In the genomic region with DNA sequence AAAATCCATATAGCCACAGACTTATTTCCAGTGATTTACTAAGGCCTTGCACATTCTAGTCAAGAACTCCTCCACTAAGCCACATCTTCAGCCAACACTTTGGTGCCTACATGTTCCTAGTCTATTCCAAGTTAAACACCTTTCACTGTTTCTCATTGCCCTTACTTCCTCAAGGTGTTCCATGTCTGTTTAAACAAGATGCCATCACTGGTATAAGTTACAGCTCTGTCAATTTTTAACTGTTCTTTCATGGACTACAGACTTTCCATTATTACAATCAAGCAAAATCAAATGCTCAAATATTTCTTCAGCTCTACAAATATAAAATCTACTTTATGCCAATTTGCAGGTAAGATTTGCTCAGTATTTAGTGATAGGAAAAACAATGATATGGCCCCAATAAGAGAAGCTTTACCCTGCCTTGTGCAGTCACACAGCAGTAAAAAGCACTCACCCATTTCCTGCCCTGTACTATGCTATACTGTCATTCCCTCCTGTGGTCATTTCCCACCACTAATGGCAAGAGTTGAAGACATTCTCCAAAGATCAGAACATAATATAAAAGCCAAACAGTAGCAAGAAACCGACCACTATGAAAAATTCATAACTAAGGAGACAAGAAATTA, we compare ENCODE assay signal across 30 mouse cellular contexts. TPM values are rescaled to one million over a fixed set of nuclear protein-coding genes. Genes with fewer than 3 reads are reported as not detected.
DNase-seq lines count a peak whose midpoint lies in the region; ATAC-seq lines count a peak whose summit lies in the region.
"Had no signal": no experiment of that assay in that cellular context is flagged by ENCODE, and none has a peak within 500 bp of the region (broad histone marks: within the 10 kb centered on the region; RNA-seq: fewer than 3 reads in every experiment).

No protein-coding gene starts in this region.

- H3K9ac ChIP-seq in kidney, embryonic 15.5 days, result no peak overlapping the region
- no peak overlapping the region for H3K9ac ChIP-seq in kidney, embryonic 16.5 days (replicated peaks; ENCODE audit: low read length)
- H3K9ac ChIP-seq in stomach, embryonic 14.5 days (replicated peaks; ENCODE audit: low read depth, low read length), result no peak overlapping the region
- H3K9ac ChIP-seq in stomach, embryonic 16.5 days (ENCODE audit: low read length), result no peak overlapping the region
- H3K9ac ChIP-seq: embryonic facial prominence, embryonic 13.5 days; embryonic facial prominence, embryonic 15.5 days; forebrain, embryonic 12.5 days had no signal

- no peaks in the 10 kb centered on the region for H3K9me3 ChIP-seq in kidney, embryonic 15.5 days (replicated peaks)
- no peaks in the 10 kb centered on the region for H3K9me3 ChIP-seq in kidney, embryonic 16.5 days (ENCODE audit: low read length)
- H3K9me3 ChIP-seq in stomach, embryonic 14.5 days (ENCODE audit: control insufficient read depth, low read depth, low read length), result no peaks in the 10 kb centered on the region
- no peaks in the 10 kb centered on the region for H3K9me3 ChIP-seq in stomach, embryonic 16.5 days (replicated peaks; ENCODE audit: control insufficient read depth, low read length)
- H3K9me3 ChIP-seq: embryonic facial prominence, embryonic 13.5 days; embryonic facial prominence, embryonic 15.5 days; forebrain, embryonic 10.5 days; forebrain, embryonic 12.5 days; G1E had no signal

- no peak overlapping the region for H3K4me2 ChIP-seq in kidney, embryonic 15.5 days
- no peak overlapping the region for H3K4me2 ChIP-seq in kidney, embryonic 16.5 days (replicated peaks; ENCODE audit: low read depth, low read length)
- no peak overlapping the region for H3K4me2 ChIP-seq in stomach, embryonic 14.5 days (replicated peaks; ENCODE audit: low read depth, low read length)
- no peak overlapping the region for H3K4me2 ChIP-seq in stomach, embryonic 16.5 days (ENCODE audit: low read depth, low read length)
- H3K4me2 ChIP-seq: embryonic facial prominence, embryonic 13.5 days; embryonic facial prominence, embryonic 15.5 days; forebrain, embryonic 12.5 days had no signal

- 0 out of 2 replicates have a peak, but pooled peaks have one; percentile 35 for ATAC-seq in kidney, embryonic 15.5 days (replicated peaks; ENCODE audit: low FRiP score)
- ATAC-seq in kidney, embryonic 16.5 days (ENCODE audit: low FRiP score, low TSS enrichment), result no peak
- ATAC-seq in stomach, embryonic 14.5 days (ENCODE audit: insufficient number of reproducible peaks, insufficient read depth, low FRiP score, low read depth), result peak; percentile 79
- ATAC-seq in stomach, embryonic 16.5 days (ENCODE audit: insufficient read depth, low FRiP score), result peak; percentile 82
- ATAC-seq: CD4-positive, CD25-positive, alpha-beta regulatory T cell, adult 4 months; forebrain, embryonic 14.5 days; forebrain, embryonic 16.5 days had no signal

- WGBS in kidney, embryonic 15.5 days, result 75% methylated on average over 1 of the region's 1 CpGs
- 81% methylated on average over 1 of the region's 1 CpGs for WGBS in kidney, embryonic 16.5 days
- WGBS in stomach, embryonic 14.5 days, result 89% methylated on average over 1 of the region's 1 CpGs
- 67% methylated on average over 1 of the region's 1 CpGs for WGBS in stomach, embryonic 16.5 days

- H3K4me1 ChIP-seq in kidney, embryonic 15.5 days, result 0 out of 2 replicates have a peak, but pooled peaks cover 4% of the 10 kb centered on the region
- 0 out of 2 replicates have a peak, but pooled peaks cover 3% of the 10 kb centered on the region for H3K4me1 ChIP-seq in kidney, embryonic 16.5 days (ENCODE audit: insufficient read depth, low read length)
- H3K4me1 ChIP-seq in stomach, embryonic 14.5 days (ENCODE audit: control insufficient read depth, insufficient read depth, low read length), result no peaks in the 10 kb centered on the region
- H3K4me1 ChIP-seq in stomach, embryonic 16.5 days (ENCODE audit: control insufficient read depth, insufficient read depth, low read length), result peaks cover 8% of the 10 kb centered on the region; the same call in 1 of the 2 replicates
- H3K4me1 ChIP-seq: embryonic facial prominence, embryonic 13.5 days; embryonic facial prominence, embryonic 15.5 days; forebrain, embryonic 10.5 days; forebrain, embryonic 12.5 days had no signal

- no peak overlapping the region for H3K27ac ChIP-seq in kidney, embryonic 15.5 days
- no peak overlapping the region for H3K27ac ChIP-seq in kidney, embryonic 16.5 days (ENCODE audit: low read length)
- H3K27ac ChIP-seq in stomach, embryonic 14.5 days (ENCODE audit: low read length), result no peak overlapping the region
- H3K27ac ChIP-seq in stomach, embryonic 16.5 days (ENCODE audit: low read length), result no peak overlapping the region
- H3K27ac ChIP-seq: embryonic facial prominence, embryonic 13.5 days; embryonic facial prominence, embryonic 15.5 days; forebrain, embryonic 10.5 days; forebrain, embryonic 12.5 days had no signal

- intact Hi-C loops in left cerebral cortex, postnatal 36 days (cut with DNase I), result no loop called here

- no peak overlapping the region for H3K4me3 ChIP-seq in kidney, embryonic 15.5 days (replicated peaks)
- H3K4me3 ChIP-seq in kidney, embryonic 16.5 days (ENCODE audit: low read length), result no peak overlapping the region
- H3K4me3 ChIP-seq in stomach, embryonic 14.5 days (ENCODE audit: low read depth, low read length), result no peak overlapping the region
- no peak overlapping the region for H3K4me3 ChIP-seq in stomach, embryonic 16.5 days (replicated peaks; ENCODE audit: low read length)
- H3K4me3 ChIP-seq: embryonic facial prominence, embryonic 13.5 days; embryonic facial prominence, embryonic 15.5 days; erythroblast, embryonic 14.5 days; forebrain, embryonic 10.5 days; forebrain, embryonic 12.5 days had no signal

- H3K36me3 ChIP-seq in kidney, embryonic 15.5 days, result 0 out of 2 replicates have a peak, but pooled peaks cover 7% of the 10 kb centered on the region
- H3K36me3 ChIP-seq in kidney, embryonic 16.5 days (ENCODE audit: insufficient read depth, low read length), result no peaks in the 10 kb centered on the region
- peaks cover 3% of the 10 kb centered on the region; the same call in 1 of the 2 replicates for H3K36me3 ChIP-seq in stomach, embryonic 14.5 days (ENCODE audit: control insufficient read depth, insufficient read depth, low read length)
- no peaks in the 10 kb centered on the region for H3K36me3 ChIP-seq in stomach, embryonic 16.5 days (ENCODE audit: control insufficient read depth, insufficient read depth, low read length)
- H3K36me3 ChIP-seq: embryonic facial prominence, embryonic 15.5 days had no signal

- H3K27me3 ChIP-seq in kidney, embryonic 15.5 days, result no peaks in the 10 kb centered on the region
- no peaks in the 10 kb centered on the region for H3K27me3 ChIP-seq in kidney, embryonic 16.5 days (ENCODE audit: insufficient read depth, low read length)
- H3K27me3 ChIP-seq in stomach, embryonic 14.5 days (ENCODE audit: control insufficient read depth, insufficient read depth, low read length), result no peaks in the 10 kb centered on the region
- H3K27me3 ChIP-seq in stomach, embryonic 16.5 days (ENCODE audit: control insufficient read depth, insufficient read depth, low read length), result no peaks in the 10 kb centered on the region
- H3K27me3 ChIP-seq: CH12.LX; embryonic facial prominence, embryonic 13.5 days; embryonic facial prominence, embryonic 15.5 days; forebrain, embryonic 12.5 days had no signal

- DNase-seq in Muller cell, postnatal 12 days (ENCODE audit: inconsistent ontology term), result no peak
- no peak for DNase-seq in left cerebral cortex, postnatal 36 days (ENCODE audit: low spot score in 2 of 2)
- DNase-seq: adrenal gland, adult 2 months; adrenal gland, postnatal 10 days; adrenal gland, postnatal 25 days; B cell, adult 2 months; cerebellum, adult 11 months; cerebellum, adult 18-20 months; cerebellum, adult 8-10 months; cerebellum, adult 9-11 months; cerebellum, postnatal 14 days; cerebellum, postnatal 36 days; embryo, embryonic 11 days had no signal

RNA-seq across cellular contexts. Expression of gene Slc35a3, which starts 9.9 kb away (rescaled TPM):
- 15.9 and 16.4 TPM in 2 replicates for polyA plus RNA-seq in kidney, embryonic 15.5 days (2015; fragmentation: Nextera tagmentation; extraction: Ambion mirVana)
- polyA plus RNA-seq in kidney, embryonic 16.5 days (2015; fragmentation: Nextera tagmentation; extraction: Ambion mirVana), result 18.2 and 18.4 TPM in 2 replicates
- polyA plus RNA-seq in stomach, embryonic 14.5 days (2014; fragmentation: Nextera tagmentation; extraction: Ambion mirVana), result 22.4 and 26.7 TPM in 2 replicates
- polyA plus RNA-seq in stomach, embryonic 16.5 days (2015; fragmentation: Nextera tagmentation; extraction: Ambion mirVana), result 34.1 and 40.3 TPM in 2 replicates
- 10 to 100 TPM; 12.9 to 13.5 TPM for total RNA-seq in left cerebral cortex, postnatal 36 days (2021)

RNA-seq across cellular contexts. Expression of gene Gm43191, which starts 21.7 kb away (rescaled TPM):
- polyA plus RNA-seq in kidney, embryonic 15.5 days (2015; fragmentation: Nextera tagmentation; extraction: Ambion mirVana), result not detected in 2 replicates
- 0.37 TPM in 1 of 2 replicates, not detected in the other for polyA plus RNA-seq in kidney, embryonic 16.5 days (2015; fragmentation: Nextera tagmentation; extraction: Ambion mirVana)
- polyA plus RNA-seq in stomach, embryonic 14.5 days (2014; fragmentation: Nextera tagmentation; extraction: Ambion mirVana), result not detected in 2 replicates
- not detected in 2 replicates for polyA plus RNA-seq in stomach, embryonic 16.5 days (2015; fragmentation: Nextera tagmentation; extraction: Ambion mirVana)
- not detected for total RNA-seq in left cerebral cortex, postnatal 36 days (2021)
- total RNA-seq: adrenal gland, adult 2 months; adrenal gland, postnatal 10 days; CH12.LX; common myeloid progenitor, adult 5-6 weeks; G1E had no signal
- polyA plus RNA-seq: adrenal gland, adult 2 months; brain, embryonic 14.5 days; CD4-positive, CD25-positive, alpha-beta regulatory T cell, adult 4 months; embryonic facial prominence, embryonic 11.5 days; embryonic facial prominence, embryonic 13.5 days; embryonic facial prominence, embryonic 15.5 days; erythroblast, embryonic 14.5 days; forebrain, embryonic 12.5 days; forebrain, embryonic 14.5 days; forebrain, embryonic 16.5 days; G1E had no signal

RNA-seq across cellular contexts. Expression of gene Mfsd14a, which starts 40.3 kb away (rescaled TPM):
- polyA plus RNA-seq in kidney, embryonic 15.5 days (2015; fragmentation: Nextera tagmentation; extraction: Ambion mirVana), result 88.9 and 96.9 TPM in 2 replicates
- 104 TPM in 2 replicates for polyA plus RNA-seq in kidney, embryonic 16.5 days (2015; fragmentation: Nextera tagmentation; extraction: Ambion mirVana)
- polyA plus RNA-seq in stomach, embryonic 14.5 days (2014; fragmentation: Nextera tagmentation; extraction: Ambion mirVana), result 96.8 and 102 TPM in 2 replicates
- polyA plus RNA-seq in stomach, embryonic 16.5 days (2015; fragmentation: Nextera tagmentation; extraction: Ambion mirVana), result 84.1 and 89.5 TPM in 2 replicates
- total RNA-seq in left cerebral cortex, postnatal 36 days (2021), result 10 to 100 TPM; 55.1 to 55.4 TPM
